Mouse (Mus musculus): ENCODE data around the gene Btbd35f6.
A peak's percentile ranks its signal among the peaks of the same experiment; 100 is the strongest.
"Not testable (repeated sequence)": the region's sequence is repeated elsewhere in the genome, so short reads cannot be mapped to it uniquely, and the experiment has no call there.

The Btbd35f6 gene

DNA sequence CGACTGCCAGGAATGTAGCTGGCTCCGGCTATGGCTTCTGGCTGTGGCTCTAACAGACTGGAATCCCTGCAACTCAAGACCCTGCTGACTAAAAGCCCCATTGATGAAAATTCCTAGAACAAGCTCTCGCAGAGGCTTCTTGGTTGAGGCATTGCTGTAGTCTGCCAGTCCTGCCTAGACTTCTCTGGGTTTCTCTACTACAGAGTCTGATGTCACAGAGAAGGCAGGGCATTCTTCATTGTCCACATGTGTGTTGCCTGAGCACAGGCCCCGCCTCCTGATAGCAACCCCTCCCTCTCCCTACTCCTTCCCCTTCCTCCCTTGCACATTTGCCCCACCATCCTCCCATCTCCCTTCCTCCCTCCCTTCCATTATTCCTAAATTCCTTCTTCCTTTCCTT is at the start of gene Btbd35f6:
TSS of gene Btbd35f6 (minus strand) at position 101 of the 400 bp plus-strand sequence.
- DNase-seq (ENCODE audit: low spot score in 2 of 2), result not testable (repeated sequence)

- not testable (repeated sequence) for DNase-seq (ENCODE audit: low spot score in 2 of 2)
Observed at GRCm38 (mm10) chrX:33986716-33987115, 30.4 kb upstream of the Btbd35f6 start, which contains the start of gene Gm21870. Gene Gm21870, minus strand, starts transcription at chrX:33986816.

GRCm38 (mm10) chrX:33930216-33930615 is 26.1 kb downstream of the Btbd35f6 start:
- DNase-seq (ENCODE audit: low spot score in 2 of 2), result not testable (repeated sequence)

DNA sequence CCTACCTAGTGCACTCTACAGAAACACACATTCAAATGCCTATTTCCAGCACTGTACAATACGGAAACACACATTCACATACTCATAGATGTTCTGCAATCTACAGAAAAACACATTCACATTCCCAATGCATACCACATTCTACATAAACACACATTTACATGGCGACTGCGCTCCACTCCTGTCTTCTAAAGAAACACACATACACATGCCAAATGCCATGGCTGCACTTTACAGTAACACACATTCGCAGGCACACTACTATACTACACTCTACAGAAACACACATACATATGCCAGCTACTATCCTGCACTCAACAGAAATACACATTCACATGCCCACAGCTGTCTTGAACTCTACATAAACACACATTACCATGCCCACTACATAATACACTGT is 28.1 kb downstream of the Btbd35f6 start:
- DNase-seq (ENCODE audit: low spot score in 2 of 2), result peak in 1 of 2 experiments; percentile 4

DNA sequence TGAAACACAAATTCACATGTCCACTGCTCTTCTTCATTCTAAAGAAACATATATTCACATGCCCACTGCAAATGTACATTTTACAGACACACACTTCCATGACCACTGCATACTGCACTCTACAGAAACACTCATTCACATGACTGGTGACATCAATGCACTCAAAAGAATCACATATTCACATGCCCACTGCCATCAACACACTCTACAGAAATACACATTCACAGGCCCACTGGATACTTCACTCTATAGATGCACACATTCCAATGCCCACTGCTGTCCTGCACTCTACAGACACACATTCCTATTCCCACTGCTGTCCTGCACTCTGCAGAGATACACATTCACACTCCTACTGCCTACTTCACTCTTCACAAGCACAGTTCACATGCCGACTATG is 30.0 kb downstream of the Btbd35f6 start:
- not testable (repeated sequence) for DNase-seq (ENCODE audit: low spot score in 2 of 2)

DNA sequence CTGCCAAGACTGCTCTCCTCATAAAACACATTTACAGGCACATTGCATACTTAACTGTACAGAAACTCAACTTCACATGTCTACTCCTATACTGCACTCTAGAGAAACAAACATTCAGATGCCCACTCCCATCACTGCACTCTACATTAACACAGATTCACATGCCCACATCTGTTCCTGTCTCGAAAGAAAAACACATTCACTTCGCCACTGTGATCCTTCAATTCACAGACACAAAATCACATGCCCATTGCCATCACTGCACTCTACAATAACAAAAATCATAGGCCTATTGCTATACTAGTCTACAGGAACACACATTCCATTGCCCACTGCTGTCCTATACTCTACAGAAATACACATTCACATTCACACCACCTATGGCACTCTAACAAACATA is 30.9 kb downstream of the Btbd35f6 start:
- DNase-seq (ENCODE audit: low spot score in 2 of 2), result peak in 1 of 2 experiments; percentile 3

Measured in frontal cortex, postnatal 10 days (tissue).